Mouse (Mus musculus): ENCODE data around the gene Gabbr2. TPM values are rescaled to one million over a fixed set of nuclear protein-coding genes. Genes with fewer than 3 reads are reported as not detected.

The Gabbr2 gene
- total and polyA plus RNA-seq, 3 experiments: not detected

DNA sequence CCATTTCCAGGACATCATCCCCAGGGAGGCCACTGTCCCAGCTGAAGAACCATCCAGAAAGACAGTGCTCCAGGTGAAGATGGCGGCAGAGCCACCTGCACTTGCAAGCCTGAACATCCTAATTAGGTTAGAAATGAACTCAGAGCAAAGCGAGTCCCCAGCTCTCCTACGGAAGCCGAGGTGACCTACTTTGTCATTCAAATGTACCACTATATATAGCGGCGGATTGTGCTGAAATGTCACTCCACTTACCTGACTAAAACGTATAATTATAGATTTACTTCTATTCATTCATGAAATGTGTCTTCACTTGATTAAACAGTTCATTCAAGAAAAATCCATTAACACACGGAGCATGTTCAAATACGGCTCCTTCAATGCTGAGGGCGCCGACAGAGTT, 170.0 kb downstream of the Gabbr2 start:
- Histone ChIP-seq H3K4me3 (replicated peaks in 1 of 3; ENCODE audit: low read depth in 2 of 3, low read length in 2 of 3, poor library complexity in 1 of 3) (no peak overlapping the region), H3K4me1 (ENCODE audit: control insufficient read depth in 1 of 2, insufficient read depth in 2 of 2) (peaks cover 2 to 19% of the 10 kb centered on the region in 2 experiments; a peak in 2 of 4 replicates), H3K36me3 (replicated peaks in 1 of 2; ENCODE audit: control insufficient read depth in 1 of 2, insufficient read depth in 1 of 2, low read length in 1 of 2) (no peaks in the 10 kb centered on the region), H3K27ac (ENCODE audit: insufficient read depth, low read depth) (no peak overlapping the region), H3K9ac (ENCODE audit: insufficient read depth, low read depth) (no peak overlapping the region), H3K9me3 (replicated peaks; ENCODE audit: low read length) (no peaks in the 10 kb centered on the region), H3K27me3 (replicated peaks) (no peaks in the 10 kb centered on the region), H3K4me2 (ENCODE audit: insufficient read depth, low read depth, poor library complexity, severe bottlenecking) (no peak overlapping the region), H3K79me2 (replicated peaks; ENCODE audit: control insufficient read depth, extremely low read depth, insufficient read depth, poor library complexity, severe bottlenecking) (no peaks in the 10 kb centered on the region)
- in situ Hi-C loops (cut with MboI; ENCODE audit: low pct_ligation_motif_present, low pct_unique_long_range_greater_than_20kb, low sequenced_read_pairs): no loop called here
- DNase-seq (ENCODE audit: extremely low read depth): no peak
- dilution Hi-C loops (cut with MboI; ENCODE audit: extremely low pct_ligation_motif_present, extremely low pct_unique_long_range_greater_than_20kb, low sequenced_read_pairs): no loop called here
- TF ChIP-seq SMC3 (IDR thresholded peaks at IDR 0.05; ENCODE audit: low read depth, low read length) (no peak), RAD21 (IDR thresholded peaks at IDR 0.05; ENCODE audit: low read depth, low read length) (no peak), EP300 (IDR thresholded peaks at IDR 0.05; ENCODE audit: low read length) (no peak), CHD2 (IDR thresholded peaks at IDR 0.05; ENCODE audit: low read length) (no peak), IRF4 (IDR thresholded peaks at IDR 0.05; ENCODE audit: low read depth, low read length) (no peak)

DNA sequence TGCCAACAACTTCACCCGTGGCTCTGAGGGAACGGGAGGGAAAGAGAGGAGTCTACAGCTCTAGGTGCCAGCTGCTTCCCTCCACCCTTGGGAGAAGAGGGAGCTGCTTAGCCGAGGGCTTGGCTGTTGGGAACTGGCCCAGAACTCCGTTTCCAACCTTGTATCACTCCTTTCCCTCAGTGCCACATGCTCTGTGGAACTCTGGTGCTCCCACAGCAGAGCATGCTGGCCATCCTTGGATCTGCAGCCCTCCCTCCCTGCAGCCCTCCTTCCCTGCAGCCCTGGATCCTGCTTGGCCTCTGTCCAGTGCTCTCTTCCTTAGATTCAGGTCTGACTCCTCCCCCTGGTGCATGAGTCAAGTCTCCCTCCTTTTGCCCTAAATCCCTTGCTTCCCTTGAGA, 176.7 kb downstream of the Gabbr2 start:
- Histone ChIP-seq H3K4me3 (replicated peaks in 1 of 3; ENCODE audit: low read depth in 2 of 3, low read length in 2 of 3, poor library complexity in 1 of 3) (no peak overlapping the region), H3K9ac (ENCODE audit: insufficient read depth, low read depth) (no peak overlapping the region), H3K79me2 (replicated peaks; ENCODE audit: control insufficient read depth, extremely low read depth, insufficient read depth, poor library complexity, severe bottlenecking) (no peaks in the 10 kb centered on the region), H3K36me3 (replicated peaks in 1 of 2; ENCODE audit: control insufficient read depth in 1 of 2, insufficient read depth in 1 of 2, low read length in 1 of 2) (no peaks in the 10 kb centered on the region), H3K27me3 (replicated peaks) (peaks cover 2% of the 10 kb centered on the region), H3K27ac (ENCODE audit: insufficient read depth, low read depth) (no peak overlapping the region), H3K4me1 (ENCODE audit: control insufficient read depth in 1 of 2, insufficient read depth in 2 of 2) (peaks cover 0 to 22% of the 10 kb centered on the region in 2 experiments; a peak in 2 of 4 replicates), H3K9me3 (replicated peaks; ENCODE audit: low read length) (no peaks in the 10 kb centered on the region), H3K4me2 (ENCODE audit: insufficient read depth, low read depth, poor library complexity, severe bottlenecking) (no peak overlapping the region)
- TF ChIP-seq GABPA (IDR thresholded peaks at IDR 0.05; ENCODE audit: insufficient replicate concordance, low read depth, low read length) (no peak), SIN3A (IDR thresholded peaks at IDR 0.05; ENCODE audit: low read length) (no peak), ZC3H11A (IDR thresholded peaks at IDR 0.05; ENCODE audit: low read depth, low read length) (no peak), TCF12 (IDR thresholded peaks at IDR 0.05; ENCODE audit: low read depth, low read length) (no peak), EP300 (IDR thresholded peaks at IDR 0.05; ENCODE audit: low read length) (no peak), NRF1 (IDR thresholded peaks at IDR 0.05; ENCODE audit: low read depth, low read length) (no peak), JUN (IDR thresholded peaks at IDR 0.05; ENCODE audit: insufficient read depth, low read depth, low read length) (no peak), ZNF384 (IDR thresholded peaks at IDR 0.05; ENCODE audit: low read depth, low read length) (no peak)
- in situ Hi-C loops (cut with MboI; ENCODE audit: low pct_ligation_motif_present, low pct_unique_long_range_greater_than_20kb, low sequenced_read_pairs) (loop anchor here (10.0 kb wide), 1 partner anchor 220 kb away; no protein-coding TSS in a partner anchor), dilution Hi-C loops (cut with MboI; ENCODE audit: extremely low pct_ligation_motif_present, extremely low pct_unique_long_range_greater_than_20kb, low sequenced_read_pairs) (no loop called here)
- no peak for DNase-seq (ENCODE audit: extremely low read depth)

DNA sequence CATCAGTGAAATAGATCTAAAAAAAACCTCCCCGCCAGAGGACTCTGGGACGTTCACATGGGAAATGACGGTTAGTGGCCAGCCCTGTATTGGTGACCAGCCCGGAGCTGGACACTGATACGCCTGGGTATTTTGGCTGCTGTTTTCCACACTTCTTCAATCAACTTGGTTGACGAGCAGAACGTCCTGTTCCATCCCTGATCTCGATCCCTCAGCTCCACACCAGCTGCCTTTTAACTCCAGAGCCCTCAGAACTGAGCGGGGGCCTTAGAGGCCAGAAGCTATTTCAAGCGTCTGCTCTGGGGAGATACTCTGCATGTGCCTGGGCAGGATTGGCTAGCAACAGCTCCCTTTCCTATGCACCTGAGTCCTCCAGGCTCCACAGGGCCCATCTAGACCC, 177.4 kb downstream of the Gabbr2 start:
- DNase-seq (ENCODE audit: extremely low read depth): no peak
- in situ Hi-C loops (cut with MboI; ENCODE audit: low pct_ligation_motif_present, low pct_unique_long_range_greater_than_20kb, low sequenced_read_pairs) (loop anchor here (10.0 kb wide), 1 partner anchor 221 kb away; no protein-coding TSS in a partner anchor), dilution Hi-C loops (cut with MboI; ENCODE audit: extremely low pct_ligation_motif_present, extremely low pct_unique_long_range_greater_than_20kb, low sequenced_read_pairs) (no loop called here)
- H3K27ac ChIP-seq (ENCODE audit: insufficient read depth, low read depth): no peak overlapping the region
- H3K9ac ChIP-seq (ENCODE audit: insufficient read depth, low read depth): no peak overlapping the region
- no peaks in the 10 kb centered on the region for H3K9me3 ChIP-seq (replicated peaks; ENCODE audit: low read length)
- TF ChIP-seq TCF12 (IDR thresholded peaks at IDR 0.05; ENCODE audit: low read depth, low read length): no peak
- no peak for TF ChIP-seq SMC3 (IDR thresholded peaks at IDR 0.05; ENCODE audit: low read depth, low read length)
- TF ChIP-seq ZMIZ1 (IDR thresholded peaks at IDR 0.05; ENCODE audit: low read depth, low read length): no peak
- TF ChIP-seq MYC (IDR thresholded peaks at IDR 0.05; ENCODE audit: low read depth, low read length): no peak
- no peak for TF ChIP-seq ZC3H11A (IDR thresholded peaks at IDR 0.05; ENCODE audit: low read depth, low read length)
- no peak for TF ChIP-seq TBP (conservative IDR thresholded peaks at IDR 0.05; ENCODE audit: low read depth, low read length)
- TF ChIP-seq SIN3A (IDR thresholded peaks at IDR 0.05; ENCODE audit: low read length): no peak
- TF ChIP-seq ELF1 (IDR thresholded peaks at IDR 0.05; ENCODE audit: low read depth, low read length): no peak
- no peak for TF ChIP-seq NRF1 (IDR thresholded peaks at IDR 0.05; ENCODE audit: low read depth, low read length)
- peaks cover 2% of the 10 kb centered on the region for H3K27me3 ChIP-seq (replicated peaks)
- H3K79me2 ChIP-seq (replicated peaks; ENCODE audit: control insufficient read depth, extremely low read depth, insufficient read depth, poor library complexity, severe bottlenecking): no peaks in the 10 kb centered on the region
- H3K36me3 ChIP-seq (replicated peaks in 1 of 2; ENCODE audit: control insufficient read depth in 1 of 2, insufficient read depth in 1 of 2, low read length in 1 of 2): no peaks in the 10 kb centered on the region
- no peak overlapping the region for H3K4me2 ChIP-seq (ENCODE audit: insufficient read depth, low read depth, poor library complexity, severe bottlenecking)
- H3K4me1 ChIP-seq (ENCODE audit: control insufficient read depth in 1 of 2, insufficient read depth in 2 of 2): peaks cover 0 to 22% of the 10 kb centered on the region in 2 experiments; a peak in 2 of 4 replicates
- H3K4me3 ChIP-seq (replicated peaks in 1 of 3; ENCODE audit: low read depth in 2 of 3, low read length in 2 of 3, poor library complexity in 1 of 3): no peak overlapping the region
